Comparison of ENCODE assay signal across 8 mouse cellular contexts in the genomic region with DNA sequence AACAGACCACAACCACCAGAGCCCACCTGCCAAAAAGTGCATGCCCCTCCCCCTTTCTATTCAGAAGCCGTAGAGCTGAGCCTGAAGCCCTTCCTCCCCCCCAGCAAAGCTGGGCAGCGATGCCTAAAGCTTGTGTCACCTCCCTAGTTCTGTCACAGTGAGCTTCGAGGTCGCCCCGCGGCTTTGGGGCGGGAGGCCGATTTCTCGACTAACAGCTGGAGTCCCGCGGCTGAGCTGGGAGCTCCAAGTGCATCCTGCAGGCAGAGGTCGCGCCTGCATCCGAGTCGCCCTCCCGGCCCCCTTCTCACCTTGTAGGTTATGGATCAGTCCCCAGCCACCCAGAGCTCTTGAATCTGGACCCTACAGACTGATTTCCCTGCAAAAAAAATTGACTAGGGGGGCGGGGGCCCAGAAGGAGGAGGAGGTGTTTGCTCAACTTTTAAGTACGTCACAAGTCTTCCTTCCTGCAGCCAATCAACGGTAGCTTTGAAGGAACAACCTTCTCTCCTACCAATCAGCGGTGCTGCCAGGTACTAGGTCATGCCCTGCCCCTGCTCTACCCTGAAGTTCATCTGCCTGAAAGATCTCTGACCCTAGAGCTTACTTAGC. TPM values are rescaled to one million over a fixed set of nuclear protein-coding genes. Genes with fewer than 3 reads are reported as not detected.
DNase-seq lines count a peak whose midpoint lies in the region; ATAC-seq lines count a peak whose summit lies in the region.
"Had no signal": no experiment of that assay in that cellular context is flagged by ENCODE, and none has a peak within 500 bp of the region (broad histone marks: within the 10 kb centered on the region; RNA-seq: fewer than 3 reads in every experiment).

A gene (minus strand): TSS at position 414 of the 609 bp plus-strand sequence.

- under 1% methylated on average over 20 of the region's 20 CpGs for WGBS in embryonic facial prominence, embryonic 10.5 days
- 2% methylated on average over 20 of the region's 20 CpGs for WGBS in heart, embryonic 12.5 days
- 2% methylated on average over 20 of the region's 20 CpGs for WGBS in liver, embryonic 13.5 days (ENCODE audit: insufficient replicate concordance)
- under 1% methylated on average over 20 of the region's 20 CpGs for WGBS in neural tube, embryonic 13.5 days

- H3K4me3 ChIP-seq in embryonic facial prominence, embryonic 10.5 days = peak within 1 kb of the TSS; percentile 68
- peak within 1 kb of the TSS; percentile 51 for H3K4me3 ChIP-seq in heart, embryonic 12.5 days
- H3K4me3 ChIP-seq in liver, embryonic 13.5 days (replicated peaks) = peak within 1 kb of the TSS; percentile 47
- peak within 1 kb of the TSS; percentile 38 for H3K4me3 ChIP-seq in neural tube, embryonic 13.5 days
- H3K4me3 ChIP-seq: myocyte had no signal

- peaks cover 16% of the 10 kb centered on the region for H3K27me3 ChIP-seq in embryonic facial prominence, embryonic 10.5 days (replicated peaks; ENCODE audit: low read depth, poor library complexity, severe bottlenecking)
- H3K27me3 ChIP-seq in heart, embryonic 12.5 days (replicated peaks) = no peaks in the 10 kb centered on the region
- no peaks in the 10 kb centered on the region for H3K27me3 ChIP-seq in liver, embryonic 13.5 days
- peaks cover 5% of the 10 kb centered on the region; the same call in 1 of the 2 replicates for H3K27me3 ChIP-seq in neural tube, embryonic 13.5 days

- peak within 1 kb of the TSS; percentile 40; the same call in 1 of the 2 replicates for H3K9ac ChIP-seq in heart, embryonic 12.5 days
- H3K9ac ChIP-seq in liver, embryonic 13.5 days = peak within 1 kb of the TSS; percentile 9; the same call in 1 of the 2 replicates
- peak within 1 kb of the TSS; percentile 56 for H3K9ac ChIP-seq in neural tube, embryonic 13.5 days

- peak within 1 kb of the TSS; percentile 57 for H3K27ac ChIP-seq in embryonic facial prominence, embryonic 10.5 days (replicated peaks)
- no peak within 1 kb of the TSS for H3K27ac ChIP-seq in heart, embryonic 12.5 days (ENCODE audit: poor library complexity, severe bottlenecking)
- peak within 1 kb of the TSS; percentile 63 for H3K27ac ChIP-seq in liver, embryonic 13.5 days
- H3K27ac ChIP-seq in neural tube, embryonic 13.5 days (replicated peaks) = no peak within 1 kb of the TSS

- H3K36me3 ChIP-seq in embryonic facial prominence, embryonic 10.5 days (replicated peaks) = no peaks in the 10 kb centered on the region
- H3K36me3 ChIP-seq in heart, embryonic 12.5 days = no peaks in the 10 kb centered on the region
- no peaks in the 10 kb centered on the region for H3K36me3 ChIP-seq in liver, embryonic 13.5 days
- H3K36me3 ChIP-seq in neural tube, embryonic 13.5 days = no peaks in the 10 kb centered on the region

- peak within 1 kb of the TSS; percentile 82 for H3K4me2 ChIP-seq in heart, embryonic 12.5 days
- H3K4me2 ChIP-seq in liver, embryonic 13.5 days = peak within 1 kb of the TSS; percentile 35
- H3K4me2 ChIP-seq in neural tube, embryonic 13.5 days = peak within 1 kb of the TSS; percentile 77

- H3K4me1 ChIP-seq in embryonic facial prominence, embryonic 10.5 days = peaks cover 13% of the 10 kb centered on the region
- peaks cover 3% of the 10 kb centered on the region; the same call in 1 of the 2 replicates for H3K4me1 ChIP-seq in heart, embryonic 12.5 days (replicated peaks)
- peaks cover 1% of the 10 kb centered on the region; the same call in 1 of the 2 replicates for H3K4me1 ChIP-seq in liver, embryonic 13.5 days (replicated peaks)
- peaks cover 9% of the 10 kb centered on the region for H3K4me1 ChIP-seq in neural tube, embryonic 13.5 days (replicated peaks)

- peak; percentile 57; the same call in 1 of the 2 replicates for ATAC-seq in heart, embryonic 12.5 days (ENCODE audit: insufficient number of reproducible peaks, low FRiP score)
- peak; percentile 79 for ATAC-seq in liver, embryonic 13.5 days (ENCODE audit: low read depth)
- ATAC-seq in neural tube, embryonic 13.5 days (ENCODE audit: low read depth) = peak; percentile 78

- H3K9me3 ChIP-seq in embryonic facial prominence, embryonic 10.5 days = no peaks in the 10 kb centered on the region
- no peaks in the 10 kb centered on the region for H3K9me3 ChIP-seq in heart, embryonic 12.5 days (replicated peaks)
- H3K9me3 ChIP-seq in liver, embryonic 13.5 days (replicated peaks) = no peaks in the 10 kb centered on the region
- no peaks in the 10 kb centered on the region for H3K9me3 ChIP-seq in neural tube, embryonic 13.5 days

- peak; percentile 35 for DNase-seq in adrenal gland, adult 8-10 months
- peak; percentile 63 for DNase-seq in embryonic facial prominence, embryonic 10.5 days (ENCODE audit: low spot score)
- peak; percentile 92 for DNase-seq in kidney, adult 9 months
- no peak for DNase-seq in liver, embryonic 13.5 days
- no peak for DNase-seq in thymus, postnatal 4 days

RNA-seq across cellular contexts. Expression of the gene that starts here (rescaled TPM):
- 1 to 10 TPM; 1.1 to 1.8 (median 1.3) TPM for total RNA-seq in adrenal gland, adult 8-10 months (2022)
- 3.1 and 3.4 TPM in 2 replicates for polyA plus RNA-seq in embryonic facial prominence, embryonic 10.5 days (2016; fragmentation: Nextera tagmentation; extraction: Ambion mirVana)
- 0.72 and 0.82 TPM in 2 replicates for polyA plus RNA-seq in heart, embryonic 12.5 days (2016; fragmentation: Nextera tagmentation; extraction: Ambion mirVana)
- polyA plus RNA-seq in liver, embryonic 13.5 days (2015; fragmentation: Nextera tagmentation; extraction: Ambion mirVana) = 25.0 and 34.4 TPM in 2 replicates
- 0.17 and 0.66 TPM in 2 replicates for polyA plus RNA-seq in neural tube, embryonic 13.5 days (2015; fragmentation: Nextera tagmentation; extraction: Ambion mirVana)
- polyA plus RNA-seq: myocyte had no signal

Comparison
In these comparisons a context has a peak if more than half of its experiments do, and no peak if none do; other contexts are left out.
1. Peak in ATAC-seq, H3K4me3 ChIP-seq, H3K9ac ChIP-seq and H3K4me2 ChIP-seq in heart, embryonic 12.5 days; RNA of the gene not detected or under 1 TPM.
2. Peak in ATAC-seq, H3K4me3 ChIP-seq, H3K9ac ChIP-seq and H3K4me2 ChIP-seq in neural tube, embryonic 13.5 days; RNA of the gene not detected or under 1 TPM.
3. DNase-seq: peak in adrenal gland, adult 8-10 months (single experiment), embryonic facial prominence, embryonic 10.5 days (single experiment) and kidney, adult 9 months (single experiment); none in liver, embryonic 13.5 days (single experiment) and thymus, postnatal 4 days (single experiment).
4. H3K27ac ChIP-seq: peak in embryonic facial prominence, embryonic 10.5 days (single experiment) and liver, embryonic 13.5 days (single experiment); none in heart, embryonic 12.5 days (single experiment) and neural tube, embryonic 13.5 days (single experiment).
5. Peak in every context shown above with its lines, with median percentiles within 50 percentile points of each other: H3K4me3 ChIP-seq, ATAC-seq, H3K4me2 ChIP-seq and H3K9ac ChIP-seq.